Mouse (Mus musculus) G1E (cell line): ENCODE measurements around the gene Hist1h3e. TPM values are rescaled to one million over a fixed set of nuclear protein-coding genes. Genes with fewer than 3 reads are reported as not detected.

Source experiments
- ATAC-seq: 2 replicates; pipeline ENCODE4 v1.8.0; 2016; ENCODE audit warnings: mild to moderate bottlenecking; ENCODE audit not compliant: insufficient number of reproducible peaks, poor library complexity, low FRiP score, severe bottlenecking; ENCODE audit errors: extremely low read depth
- DNase-seq: peaks from one replicate; pipeline ENCODE4 v3.0.0; 2012; ENCODE audit warnings: low spot score
- H3K27me3 ChIP-seq: 2 replicates; pipeline ENCODE4 v1.6.1; 2012; ENCODE audit warnings: mild to moderate bottlenecking, low read length, inconsistent platforms; ENCODE audit not compliant: insufficient read depth
- H3K36me3 ChIP-seq: replicated peaks from 2 replicates; pipeline ENCODE3; 2012; ENCODE audit warnings: mild to moderate bottlenecking, inconsistent platforms
- H3K4me1 ChIP-seq: 2 replicates; pipeline ENCODE4 v1.6.1; 2012; ENCODE audit warnings: low read depth, low read length, inconsistent platforms, mixed read lengths; ENCODE audit not compliant: insufficient read depth
- H3K4me3 ChIP-seq: 2 replicates; pipeline ENCODE4 v1.5.1; 2012; ENCODE audit warnings: low read depth, mild to moderate bottlenecking, inconsistent platforms, low read length, moderate library complexity, mixed read lengths
- H3K9me3 ChIP-seq: replicated peaks from 2 replicates; pipeline ENCODE4 v1.6.1; 2012; ENCODE audit warnings: inconsistent platforms
- CTCF ChIP-seq: IDR thresholded peaks from 2 replicates; pipeline ENCODE4 v1.5.1; 2012; ENCODE audit warnings: low read depth, low read length, inconsistent platforms, mixed read lengths
- GATA1 ChIP-seq: IDR thresholded peaks from 2 replicates; pipeline ENCODE4 v1.6.1; 2012; ENCODE audit warnings: borderline replicate concordance, low read length, inconsistent platforms, mixed read lengths
- GATA2 ChIP-seq: IDR thresholded peaks from 2 replicates; pipeline ENCODE4 v1.6.1; 2012; ENCODE audit warnings: low read depth, low read length, inconsistent platforms, borderline replicate concordance
- POLR2AphosphoS5 ChIP-seq: IDR thresholded peaks from 2 replicates; pipeline ENCODE4 v1.6.1; 2012; ENCODE audit warnings: low read depth, low read length, inconsistent platforms; ENCODE audit not compliant: insufficient replicate concordance
- TAL1 ChIP-seq: conservative IDR thresholded peaks from 2 replicates; pipeline ENCODE4 v1.6.1; 2012; ENCODE audit warnings: low read depth, low read length, inconsistent platforms, mixed read lengths
- polyA plus RNA-seq: library from polyadenylated mRNA; stranded (reverse); fragments of >175 nt; gene quantifications from 2 replicates; pipeline ENCODE4 v1.2.3, GENCODE M21; 2012
- total RNA-seq, 2 experiments: library from RNA; stranded (forward) in 1 of 2; stranded (reverse) in 1 of 2; fragments of 200-1000 nt in 1 of 2; fragments of >200 nt in 1 of 2; fragmentation: Nextera tagmentation in 1 of 2; gene quantifications; 2 replicates each; pipeline ENCODE4 v1.2.3; 2014 to 2017

The Hist1h3e gene
- total and polyA plus RNA-seq, 3 experiments, result 6.8 to 466 (median 426) TPM

DNA sequence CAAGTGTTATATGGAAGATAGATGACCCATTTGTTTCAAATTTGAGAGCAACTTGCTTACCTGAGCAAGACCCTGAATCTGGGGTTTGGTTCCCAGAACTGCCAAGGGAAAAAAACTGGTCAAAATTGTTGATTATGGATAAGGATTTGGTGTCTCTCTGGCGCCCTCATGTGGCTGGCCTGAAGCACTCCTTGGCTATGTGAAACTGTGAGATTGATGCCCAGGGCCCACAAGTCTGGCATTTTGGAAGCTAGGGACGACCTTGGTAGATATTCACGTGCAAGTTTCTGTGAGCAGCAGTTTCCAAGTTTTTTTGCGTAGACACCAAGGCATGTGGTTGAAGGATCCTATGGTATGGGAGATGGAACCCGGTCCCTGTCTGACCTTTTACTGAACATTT, 37.5 kb downstream of the Hist1h3e start:
- Histone ChIP-seq H3K27me3 (no peaks in the 10 kb centered on the region), H3K4me1 (peaks cover 59% of the 10 kb centered on the region), H3K4me3 (no peak overlapping the region; the same call in 1 of the 2 replicates), H3K9me3 (no peaks in the 10 kb centered on the region), H3K36me3 (no peaks in the 10 kb centered on the region)
- DNase-seq (no peak), ATAC-seq (peak; percentile 45)
- peak; percentile 84 for TF ChIP-seq CTCF
- TF ChIP-seq POLR2AphosphoS5, result no peak

DNA sequence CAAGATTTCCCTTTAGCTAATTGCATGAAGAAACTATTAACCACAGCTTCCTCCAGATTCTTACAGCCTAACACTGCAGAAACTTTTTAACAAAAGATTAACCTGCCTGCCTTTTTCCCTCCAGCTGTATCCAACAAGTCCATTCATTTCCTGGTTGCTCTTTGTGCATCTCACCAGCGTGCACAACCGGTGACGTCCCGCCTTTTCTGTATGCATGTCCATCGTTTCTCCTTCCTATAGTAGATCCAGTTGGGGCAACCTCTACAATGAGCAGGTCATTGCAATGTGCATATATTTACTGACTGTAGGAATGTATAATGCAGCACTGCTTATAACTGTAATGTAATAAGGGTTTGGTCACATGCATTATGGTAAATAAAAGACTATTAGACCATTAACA, 38.2 kb downstream of the Hist1h3e start:
- DNase-seq (no peak), ATAC-seq (no peak)
- no peaks in the 10 kb centered on the region for H3K27me3 ChIP-seq
- H3K36me3 ChIP-seq, result no peaks in the 10 kb centered on the region
- H3K4me1 ChIP-seq, result peaks cover 61% of the 10 kb centered on the region
- H3K9me3 ChIP-seq, result no peaks in the 10 kb centered on the region
- TF ChIP-seq GATA2 (no peak), TAL1 (no peak), GATA1 (no peak), CTCF (no peak), POLR2AphosphoS5 (no peak)
- H3K4me3 ChIP-seq, result no peak overlapping the region

DNA sequence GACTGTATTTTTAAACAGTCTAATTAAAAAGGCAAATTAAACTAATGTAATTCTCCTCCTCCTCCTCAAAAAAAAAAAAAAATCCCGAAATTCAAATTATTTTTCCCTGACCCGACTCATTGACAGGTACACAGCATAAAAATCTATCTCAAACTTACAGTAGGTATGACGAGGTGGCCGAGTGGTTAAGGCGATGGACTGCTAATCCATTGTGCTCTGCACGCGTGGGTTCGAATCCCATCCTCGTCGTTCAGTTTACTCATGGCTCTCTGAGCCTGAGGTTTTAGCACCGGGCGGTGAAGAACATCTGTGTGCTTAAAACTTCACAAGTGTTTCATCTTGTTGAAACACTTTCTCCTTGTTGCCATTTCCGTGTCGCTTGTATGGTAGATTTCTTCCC, 40.5 kb downstream of the Hist1h3e start:
- DNase-seq, result no peak
- H3K4me1 ChIP-seq, result peaks cover 54% of the 10 kb centered on the region
- H3K9me3 ChIP-seq, result no peaks in the 10 kb centered on the region
- no peaks in the 10 kb centered on the region for H3K27me3 ChIP-seq
- H3K36me3 ChIP-seq, result no peaks in the 10 kb centered on the region
- H3K4me3 ChIP-seq, result peak overlapping the region; percentile 14; the same call in 1 of the 2 replicates
- no peak for ATAC-seq
- no peak for TF ChIP-seq GATA2
- TF ChIP-seq TAL1, result no peak
- no peak for TF ChIP-seq POLR2AphosphoS5
- no peak for TF ChIP-seq GATA1
- no peak for TF ChIP-seq CTCF

DNA sequence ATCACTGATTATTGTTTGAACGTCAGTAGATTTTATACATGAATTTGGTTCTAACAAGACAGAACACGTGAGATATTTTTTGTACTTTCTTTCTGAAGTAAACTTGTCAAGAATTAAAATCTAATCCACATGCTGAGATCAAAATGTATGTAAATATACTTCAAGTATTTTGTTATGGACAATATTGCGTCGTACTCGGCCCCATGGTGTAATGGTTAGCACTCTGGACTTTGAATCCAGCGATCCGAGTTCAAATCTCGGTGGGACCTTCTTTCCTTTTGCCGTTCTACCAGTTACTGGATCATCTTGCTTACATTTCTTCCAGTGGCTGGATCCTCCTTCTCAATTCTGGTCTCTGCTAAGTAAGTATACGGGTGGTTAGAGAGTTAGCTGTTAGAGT, 42.8 kb downstream of the Hist1h3e start:
- H3K36me3 ChIP-seq, result no peaks in the 10 kb centered on the region
- ATAC-seq (0 out of 2 replicates have a peak, but pooled peaks have one; percentile 22), DNase-seq (no peak)
- no peaks in the 10 kb centered on the region for H3K27me3 ChIP-seq
- TF ChIP-seq GATA1 (no peak), CTCF (no peak), POLR2AphosphoS5 (no peak), GATA2 (no peak), TAL1 (no peak)
- peaks cover 40% of the 10 kb centered on the region for H3K4me1 ChIP-seq
- H3K9me3 ChIP-seq, result no peaks in the 10 kb centered on the region
- peak overlapping the region; percentile 45; the same call in 1 of the 2 replicates for H3K4me3 ChIP-seq

DNA sequence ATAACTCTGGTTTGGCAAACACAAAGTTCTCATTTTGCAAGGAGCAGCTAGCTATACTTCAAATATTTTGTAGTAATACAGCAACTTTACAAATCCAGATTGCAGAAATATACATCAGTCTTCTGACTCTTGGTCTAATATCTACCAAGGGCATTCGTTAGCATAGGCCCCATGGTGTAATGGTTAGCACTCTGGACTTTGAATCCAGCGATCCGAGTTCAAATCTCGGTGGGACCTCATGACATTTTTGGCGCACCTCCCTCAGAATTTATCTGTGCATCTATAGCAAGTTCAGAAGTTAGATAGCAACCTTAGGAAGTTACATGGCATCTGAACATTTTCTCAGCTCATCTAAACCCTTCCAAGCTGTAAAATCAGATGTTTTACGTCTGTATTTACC, 43.3 kb downstream of the Hist1h3e start:
- no peaks in the 10 kb centered on the region for H3K9me3 ChIP-seq
- ATAC-seq (peak; percentile 3; the same call in 1 of the 2 replicates), DNase-seq (no peak)
- H3K4me1 ChIP-seq, result peaks cover 38% of the 10 kb centered on the region
- H3K36me3 ChIP-seq, result no peaks in the 10 kb centered on the region
- H3K27me3 ChIP-seq, result no peaks in the 10 kb centered on the region
- H3K4me3 ChIP-seq, result peak overlapping the region; percentile 67
- no peak for TF ChIP-seq GATA1
- TF ChIP-seq CTCF, result no peak
- no peak for TF ChIP-seq POLR2AphosphoS5
- no peak for TF ChIP-seq GATA2
- no peak for TF ChIP-seq TAL1

DNA sequence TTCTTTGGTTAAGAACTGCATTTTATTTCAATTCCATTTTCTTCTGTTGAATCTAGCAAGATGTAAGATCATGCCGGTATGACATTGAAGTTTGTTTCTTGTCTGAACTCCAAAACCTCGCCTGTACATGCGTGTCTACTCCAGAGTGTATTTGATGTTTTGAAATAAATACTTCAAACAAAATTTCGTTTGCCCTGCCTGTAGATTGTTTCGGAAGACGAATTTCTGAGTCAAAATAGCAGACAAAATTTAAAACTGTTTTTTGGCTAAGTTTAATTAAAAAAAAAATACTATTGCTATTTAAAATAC, 43.9 kb downstream of the Hist1h3e start:
- Histone ChIP-seq H3K4me3 (peak overlapping the region; percentile 67), H3K4me1 (peaks cover 38% of the 10 kb centered on the region), H3K36me3 (no peaks in the 10 kb centered on the region), H3K9me3 (no peaks in the 10 kb centered on the region), H3K27me3 (no peaks in the 10 kb centered on the region)
- no peak for TF ChIP-seq GATA2
- no peak for TF ChIP-seq TAL1
- no peak for TF ChIP-seq GATA1
- ATAC-seq (no peak), DNase-seq (no peak)
